Mouse (Mus musculus): ENCODE data around the gene Gm42417. TPM values are rescaled to one million over a fixed set of nuclear protein-coding genes. Genes with fewer than 3 reads are reported as not detected.

Gene Gm42417
- 0.01 TPM in 1 of 2 replicates, not detected in the other for polyA plus RNA-seq (2012; rRNA removed)

DNA sequence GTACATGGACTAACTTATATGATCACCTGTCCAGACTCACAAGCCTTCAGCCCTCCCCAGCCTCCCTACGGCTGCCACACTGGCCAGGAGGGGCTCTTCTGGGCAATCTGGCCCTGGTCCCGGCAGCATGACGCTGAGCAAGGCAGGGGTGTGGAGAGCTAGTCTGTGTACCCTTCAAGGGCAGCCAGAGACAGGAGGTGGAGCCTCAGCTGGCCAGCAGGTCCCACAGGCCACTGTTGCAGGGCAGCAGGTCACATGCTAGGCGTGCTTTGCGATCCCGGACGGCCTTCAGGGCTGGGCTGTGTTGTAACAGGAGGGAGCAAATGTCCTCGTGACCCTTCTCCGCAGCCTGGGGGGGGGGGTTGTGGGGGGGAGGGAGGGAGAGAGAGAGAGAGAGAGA is at the start of gene Gm42417:
Gene Gm42417, minus strand, starts transcription at position 244 of the 400 bp plus-strand sequence.

GRCm38 (mm10) chr1:36558031-36558993 is 19.1 kb upstream of the Gm42417 start, which contains the start of gene Sema4c:
Gene Sema4c, minus strand, starts transcription at chr1:36558349.

GRCm38 (mm10) chr1:36546888-36547471 is 7.8 kb upstream of the Gm42417 start, which contains the start of gene Ankrd39:
Gene Ankrd39, minus strand, starts transcription at chr1:36547445.

DNA sequence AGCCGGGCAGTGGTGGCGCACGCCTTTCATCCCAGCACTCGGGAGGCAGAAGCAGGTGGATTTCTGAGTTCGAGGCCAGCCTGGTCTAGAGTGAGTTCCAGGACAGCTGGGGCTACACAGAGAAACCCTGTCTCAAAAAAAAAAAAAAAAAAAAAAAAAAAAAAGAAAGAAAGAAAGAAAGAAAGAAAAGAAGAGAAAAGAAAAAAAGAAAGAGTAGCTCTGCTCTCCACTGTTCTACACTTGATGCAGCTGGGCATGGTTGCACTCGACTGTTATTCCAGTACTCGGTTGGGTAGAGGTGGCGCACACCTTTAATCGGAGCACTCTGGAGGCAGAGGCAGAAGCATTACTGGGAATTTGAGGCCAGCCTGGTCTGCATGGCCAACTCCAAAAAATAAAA is 2.4 kb downstream of the Gm42417 start, which contains the start of gene Ankrd23:
Gene Ankrd23, minus strand, starts transcription at position 101 of the 400 bp plus-strand sequence.

DNA sequence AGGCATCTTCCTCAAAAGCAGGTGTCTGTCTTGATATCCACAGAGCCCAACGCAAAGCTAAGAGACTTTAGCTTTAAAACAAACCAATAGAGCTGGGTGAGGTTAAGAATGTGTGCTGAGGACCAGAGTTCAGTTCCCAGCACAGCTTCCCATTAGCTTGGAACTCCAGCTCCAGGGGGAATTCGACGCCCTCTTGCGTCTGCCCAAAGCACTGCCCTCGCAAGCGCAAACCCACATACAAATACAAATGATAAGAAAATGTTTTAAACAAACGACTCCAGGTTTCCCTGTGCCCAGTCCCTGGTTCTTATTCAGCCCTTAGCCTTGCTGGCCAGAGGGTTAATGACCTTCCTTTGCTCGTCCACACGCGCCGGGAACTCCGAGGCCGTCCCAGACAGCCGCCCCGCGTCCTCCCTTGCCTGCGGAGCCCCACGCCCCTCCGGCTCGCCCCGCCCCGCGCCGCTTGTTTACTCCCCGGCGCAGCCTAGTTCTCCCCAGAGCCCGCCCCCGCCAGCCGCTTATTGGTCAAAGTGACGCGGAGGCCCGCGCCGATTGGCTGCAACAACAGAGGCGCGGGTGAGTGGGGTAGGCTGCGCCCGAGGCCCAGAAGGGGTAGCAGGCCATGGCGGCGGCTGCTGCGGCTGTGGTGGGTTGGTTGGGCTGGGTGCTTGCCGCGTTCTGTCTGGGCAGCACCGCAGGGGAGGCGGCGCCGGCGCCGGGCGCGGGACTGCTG is 27.8 kb downstream of the Gm42417 start, which contains the start of gene Cnnm3:
Gene Cnnm3, plus strand, starts transcription at position 579 of the 733 bp plus-strand sequence.

Other genes with a start within 250 kb of the Gm42417 start
- gene Arid5a, start 231.7 kb downstream of the Gm42417 start, polyA plus RNA-seq (2012; rRNA removed) = 2.9 and 3.4 TPM in 2 replicates
- 12.1 and 14.2 TPM in 2 replicates for gene Kansl3, start 170.2 kb downstream of the Gm42417 start, polyA plus RNA-seq (2012; rRNA removed)
- 0.01 and 0.02 TPM in 2 replicates for gene Fer1l5, start 167.1 kb downstream of the Gm42417 start, polyA plus RNA-seq (2012; rRNA removed)
- gene Lman2l, start 94.2 kb downstream of the Gm42417 start, polyA plus RNA-seq (2012; rRNA removed) = 8.1 and 9.4 TPM in 2 replicates
- gene Cnnm4, start 67.8 kb downstream of the Gm42417 start, polyA plus RNA-seq (2012; rRNA removed) = 0.81 and 0.95 TPM in 2 replicates
- 4.0 and 4.5 TPM in 2 replicates for gene Cnnm3, start 27.6 kb downstream of the Gm42417 start, polyA plus RNA-seq (2012; rRNA removed)
- gene Ankrd23, start 2.5 kb downstream of the Gm42417 start, polyA plus RNA-seq (2012; rRNA removed) = 4.4 and 5.0 TPM in 2 replicates
- 4.1 and 4.4 TPM in 2 replicates for gene Ankrd39, start 8.0 kb upstream of the Gm42417 start, polyA plus RNA-seq (2012; rRNA removed)
- gene Sema4c, start 18.9 kb upstream of the Gm42417 start, polyA plus RNA-seq (2012; rRNA removed) = 4.4 and 4.8 TPM in 2 replicates
- gene Fam178b, start 143.8 kb upstream of the Gm42417 start, polyA plus RNA-seq (2012; rRNA removed) = 0.20 and 0.24 TPM in 2 replicates
- gene Cox5b, start 152.0 kb upstream of the Gm42417 start, polyA plus RNA-seq (2012; rRNA removed) = 323 and 332 TPM in 2 replicates
- not detected in 2 replicates for gene 4933424G06Rik, start 170.7 kb upstream of the Gm42417 start, polyA plus RNA-seq (2012; rRNA removed)
- gene Actr1b, start 175.0 kb upstream of the Gm42417 start, polyA plus RNA-seq (2012; rRNA removed) = 27.9 and 30.4 TPM in 2 replicates
- 0.22 and 0.28 TPM in 2 replicates for gene Zap70, start 222.4 kb upstream of the Gm42417 start, polyA plus RNA-seq (2012; rRNA removed)